Comparison of ENCODE assay signal across 9 mouse cellular contexts in genomic region chr14:54860511-54860910, GRCm38 (mm10). TPM values are rescaled to one million over a fixed set of nuclear protein-coding genes. Genes with fewer than 3 reads are reported as not detected.
DNase-seq lines count a peak whose midpoint lies in the region; ATAC-seq and TF ChIP-seq lines count a peak whose summit lies in the region.
"Had no signal": no experiment of that assay in that cellular context is flagged by ENCODE, and none has a peak within 500 bp of the region (broad histone marks: within the 10 kb centered on the region; RNA-seq: fewer than 3 reads in every experiment).

No protein-coding gene starts in this region.

- intact Hi-C loops in heart, postnatal 14 days (cut with DNase I) = loop anchor here (5.0 to 10.0 kb wide), 2 partner anchors 148 to 234 kb away; partner anchors contain the start of genes Cebpe, Thtpa and Zfhx2

- H3K4me1 ChIP-seq in forebrain, embryonic 14.5 days (ENCODE audit: control insufficient read depth, insufficient read depth, low read length) = peaks cover 5% of the 10 kb centered on the region
- H3K4me1 ChIP-seq in forebrain, embryonic 12.5 days = peaks cover 4% of the 10 kb centered on the region
- H3K4me1 ChIP-seq in lung, adult 2 months (ENCODE audit: control insufficient read depth, insufficient read depth, low read length) = no peaks in the 10 kb centered on the region; the same call in 1 of the 2 replicates

- TF ChIP-seq CTCF in lung, adult 2 months (IDR thresholded peaks at IDR 0.05; ENCODE audit: insufficient read depth, low read length) = peak; percentile 85

- H3K9me3 ChIP-seq in forebrain, embryonic 14.5 days (replicated peaks; ENCODE audit: control insufficient read depth, low read length) = no peaks in the 10 kb centered on the region
- no peaks in the 10 kb centered on the region for H3K9me3 ChIP-seq in forebrain, embryonic 12.5 days

- no peak overlapping the region for H3K4me2 ChIP-seq in forebrain, embryonic 14.5 days (ENCODE audit: low read length)
- no peak overlapping the region for H3K4me2 ChIP-seq in forebrain, embryonic 12.5 days

- H3K9ac ChIP-seq in forebrain, embryonic 14.5 days (ENCODE audit: low read length) = no peak overlapping the region
- H3K9ac ChIP-seq in forebrain, embryonic 12.5 days = no peak overlapping the region

- TF ChIP-seq POLR2A in lung, adult 2 months (IDR thresholded peaks at IDR 0.05; ENCODE audit: borderline replicate concordance, extremely low read depth, low read depth, low read length) = no peak

- WGBS in forebrain, embryonic 14.5 days = 45% methylated on average over 2 of the region's 2 CpGs
- 44% methylated on average over 2 of the region's 2 CpGs for WGBS in forebrain, embryonic 12.5 days
- WGBS in lung, adult 2 months = 41% methylated on average over 2 of the region's 2 CpGs

- H3K36me3 ChIP-seq in forebrain, embryonic 14.5 days (ENCODE audit: control insufficient read depth, insufficient read depth, low read length) = peaks cover 17% of the 10 kb centered on the region
- H3K36me3 ChIP-seq in forebrain, embryonic 12.5 days (replicated peaks) = peaks cover 22% of the 10 kb centered on the region
- H3K36me3 ChIP-seq in splenic B cell, adult 2 months (ENCODE audit: control insufficient read depth, insufficient read depth, low read length, poor library complexity, severe bottlenecking) = no peaks in the 10 kb centered on the region

- peak; percentile 65 for DNase-seq in forebrain, embryonic 14.5 days (ENCODE audit: low spot score)
- peak; percentile 44 for DNase-seq in ovary, postnatal 14 days (ENCODE audit: low spot score)
- no peak for DNase-seq in ovary, adult 18-20 months (ENCODE audit: low spot score)
- peak; percentile 83 to 84 for DNase-seq in cerebellum, adult 18-20 months
- peak; percentile 52 to 71 for DNase-seq in heart, postnatal 14 days
- DNase-seq in lung, adult 2 months = peak; percentile 63
- DNase-seq in splenic B cell, adult 2 months (ENCODE audit: low read depth, low spot score) = peak; percentile 76

- no peak overlapping the region for H3K27ac ChIP-seq in forebrain, embryonic 14.5 days (ENCODE audit: low read depth, low read length)
- no peak overlapping the region for H3K27ac ChIP-seq in forebrain, embryonic 12.5 days

- no peaks in the 10 kb centered on the region for H3K27me3 ChIP-seq in forebrain, embryonic 14.5 days (replicated peaks; ENCODE audit: control insufficient read depth, insufficient read depth, low read length)
- no peaks in the 10 kb centered on the region for H3K27me3 ChIP-seq in forebrain, embryonic 12.5 days
- H3K27me3 ChIP-seq in splenic B cell, adult 2 months (ENCODE audit: control insufficient read depth, insufficient read depth, low read length, poor library complexity, severe bottlenecking) = no peaks in the 10 kb centered on the region

- H3K4me3 ChIP-seq in forebrain, embryonic 14.5 days (ENCODE audit: low read depth, low read length) = no peak overlapping the region
- H3K4me3 ChIP-seq in forebrain, embryonic 12.5 days (replicated peaks) = no peak overlapping the region
- no peak overlapping the region for H3K4me3 ChIP-seq in lung, adult 2 months (replicated peaks; ENCODE audit: extremely low read depth, low read depth, low read length)

- no peak for ATAC-seq in forebrain, embryonic 14.5 days
- no peak for ATAC-seq in forebrain, embryonic 12.5 days (ENCODE audit: low FRiP score)

RNA-seq across cellular contexts. Expression of gene Homez, which starts 10.2 kb away (rescaled TPM):
- polyA plus RNA-seq in forebrain, embryonic 14.5 days (2014; fragmentation: Nextera tagmentation; extraction: Ambion mirVana) = 9.3 and 11.7 TPM in 2 replicates
- polyA plus RNA-seq in forebrain, embryonic 12.5 days (2016; fragmentation: Nextera tagmentation; extraction: Ambion mirVana) = 13.9 and 18.5 TPM in 2 replicates
- total RNA-seq in heart, postnatal 14 days (2021) = 1 to 10 TPM; 6.7 to 8.6 TPM
- 3.3 and 5.3 TPM in 2 replicates for polyA plus RNA-seq in lung, adult 2 months (2012; rRNA removed)

RNA-seq across cellular contexts. Expression of gene Ppp1r3e, which starts 16.8 kb away (rescaled TPM):
- polyA plus RNA-seq in forebrain, embryonic 14.5 days (2014; fragmentation: Nextera tagmentation; extraction: Ambion mirVana) = 2.5 TPM in 2 replicates
- 1.1 and 1.3 TPM in 2 replicates for polyA plus RNA-seq in forebrain, embryonic 12.5 days (2016; fragmentation: Nextera tagmentation; extraction: Ambion mirVana)
- 1 to 10 TPM; 2.8 to 5.2 TPM for total RNA-seq in heart, postnatal 14 days (2021)
- 17.8 and 24.4 TPM in 2 replicates for polyA plus RNA-seq in lung, adult 2 months (2012; rRNA removed)

RNA-seq across cellular contexts. Expression of gene Bcl2l2, which starts 22.7 kb away (rescaled TPM):
- polyA plus RNA-seq in forebrain, embryonic 14.5 days (2014; fragmentation: Nextera tagmentation; extraction: Ambion mirVana) = 4.0 and 4.4 TPM in 2 replicates
- 3.3 and 3.4 TPM in 2 replicates for polyA plus RNA-seq in forebrain, embryonic 12.5 days (2016; fragmentation: Nextera tagmentation; extraction: Ambion mirVana)
- 10 to 100 TPM; 35.1 to 39.2 TPM for total RNA-seq in heart, postnatal 14 days (2021)
- polyA plus RNA-seq in lung, adult 2 months (2012; rRNA removed) = 69.3 and 70.1 TPM in 2 replicates

RNA-seq across cellular contexts. Expression of gene Gm20521, which starts 22.7 kb away (rescaled TPM):
- not detected in 2 replicates for polyA plus RNA-seq in forebrain, embryonic 14.5 days (2014; fragmentation: Nextera tagmentation; extraction: Ambion mirVana)
- polyA plus RNA-seq in forebrain, embryonic 12.5 days (2016; fragmentation: Nextera tagmentation; extraction: Ambion mirVana) = 0.27 TPM in 1 of 2 replicates, not detected in the other
- total RNA-seq in heart, postnatal 14 days (2021) = 1 to 10 TPM; 4.1 to 8.1 TPM
- 6.8 TPM in 1 of 2 replicates, not detected in the other for polyA plus RNA-seq in lung, adult 2 months (2012; rRNA removed)
- polyA plus RNA-seq: heart, embryonic 16.5 days had no signal

RNA-seq across cellular contexts. Expression of gene Pabpn1, which starts 31.8 kb away (rescaled TPM):
- polyA plus RNA-seq in forebrain, embryonic 14.5 days (2014; fragmentation: Nextera tagmentation; extraction: Ambion mirVana) = 133 and 140 TPM in 2 replicates
- polyA plus RNA-seq in forebrain, embryonic 12.5 days (2016; fragmentation: Nextera tagmentation; extraction: Ambion mirVana) = 199 and 211 TPM in 2 replicates
- total RNA-seq in heart, postnatal 14 days (2021) = 10 to 100 TPM; 66.9 to 77.6 TPM
- 77.5 and 112 TPM in 2 replicates for polyA plus RNA-seq in lung, adult 2 months (2012; rRNA removed)

Comparison
In these comparisons a context has a peak if more than half of its experiments do, and no peak if none do; other contexts are left out.
1. RNA of gene Bcl2l2, which starts 22.7 kb away (polyA plus RNA-seq): 69.3 to 70.1 TPM in lung, adult 2 months; 4.0 to 4.4 TPM in forebrain, embryonic 14.5 days and 3.3 to 3.4 TPM in forebrain, embryonic 12.5 days; every median in the first group is over 10 times any median in the second.